Mouse (Mus musculus) G1E (cell line): ENCODE data around the gene Ugt2b37.
"Not testable (repeated sequence)": the region's sequence is repeated elsewhere in the genome, so short reads cannot be mapped to it uniquely, and the experiment has no call there.

Source experiments
- CTCF ChIP-seq: IDR thresholded peaks from 2 replicates; pipeline ENCODE4 v1.5.1; 2012; ENCODE audit warnings: low read depth, low read length, inconsistent platforms, mixed read lengths
- GATA1 ChIP-seq: IDR thresholded peaks from 2 replicates; pipeline ENCODE4 v1.6.1; 2012; ENCODE audit warnings: borderline replicate concordance, low read length, inconsistent platforms, mixed read lengths

GRCm38 (mm10) chr5:87275986-87276385 is 21.4 kb upstream of the Ugt2b37 start:
- TF ChIP-seq CTCF, GATA1: not testable (repeated sequence)
